Mouse (Mus musculus): ENCODE data around the gene Mecom.
"Not testable (repeated sequence)": the region's sequence is repeated elsewhere in the genome, so short reads cannot be mapped to it uniquely, and the experiment has no call there.

The Mecom gene

GRCm38 (mm10) chr3:30253714-30254113 lies 294.1 kb downstream of the Mecom start:
- DNase-seq (ENCODE audit: low read depth, low spot score), result no peak

DNA sequence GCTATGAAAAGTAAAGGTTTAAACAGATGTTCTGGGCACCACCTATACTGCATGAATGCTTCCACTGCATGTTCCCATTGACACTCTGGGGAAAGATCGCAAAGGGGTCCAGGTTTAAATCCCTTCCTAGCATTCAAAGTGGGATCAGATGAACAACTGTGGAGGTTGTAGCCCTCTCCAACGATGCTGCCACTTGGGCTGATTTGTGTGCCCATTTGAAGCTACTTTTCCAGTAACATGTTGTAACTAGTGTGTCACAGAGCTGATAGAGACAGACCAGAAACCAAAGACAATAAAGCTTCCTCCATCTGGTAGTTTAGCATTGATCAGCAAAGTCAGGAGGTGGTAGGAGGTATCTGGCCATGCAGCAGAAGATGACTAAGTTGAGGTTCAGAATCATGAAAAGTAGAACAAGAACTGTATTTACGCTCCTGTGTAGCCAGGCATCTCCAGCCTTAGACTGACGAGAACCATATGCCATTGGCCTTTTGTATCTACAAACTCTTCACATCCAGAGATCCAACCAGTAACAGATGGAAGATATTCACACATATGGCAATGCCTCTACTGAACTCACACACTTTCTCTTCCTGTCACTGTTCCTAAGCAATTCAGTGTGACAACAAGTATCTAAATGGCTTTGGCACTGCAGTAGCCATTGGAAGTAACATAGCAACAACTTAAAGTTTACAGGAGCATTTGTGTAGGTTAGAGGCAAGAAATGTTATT lies 299.0 kb downstream of the Mecom start:
- DNase-seq (ENCODE audit: low read depth, low spot score), result no peak

DNA sequence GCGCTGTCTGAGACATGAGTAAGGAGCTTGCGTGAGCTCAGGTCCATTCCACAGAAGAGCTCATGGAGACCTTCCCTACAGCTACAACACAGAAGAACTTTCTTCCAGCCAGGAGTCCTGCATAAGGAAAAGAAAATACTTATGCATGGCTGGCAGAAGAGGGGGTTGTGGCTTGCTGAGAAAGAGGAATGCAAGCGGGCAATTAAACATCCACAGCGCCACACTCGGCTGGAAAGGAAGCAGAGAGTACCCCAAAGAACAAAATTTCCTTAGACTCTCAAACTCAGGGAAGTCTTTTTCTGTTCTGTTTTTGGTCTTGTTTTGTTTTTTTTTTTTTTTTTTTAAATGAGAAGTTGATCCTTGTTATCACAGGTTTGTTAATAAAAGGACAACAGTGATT lies 300.6 kb downstream of the Mecom start:
- DNase-seq (ENCODE audit: low read depth, low spot score), result no peak

DNA sequence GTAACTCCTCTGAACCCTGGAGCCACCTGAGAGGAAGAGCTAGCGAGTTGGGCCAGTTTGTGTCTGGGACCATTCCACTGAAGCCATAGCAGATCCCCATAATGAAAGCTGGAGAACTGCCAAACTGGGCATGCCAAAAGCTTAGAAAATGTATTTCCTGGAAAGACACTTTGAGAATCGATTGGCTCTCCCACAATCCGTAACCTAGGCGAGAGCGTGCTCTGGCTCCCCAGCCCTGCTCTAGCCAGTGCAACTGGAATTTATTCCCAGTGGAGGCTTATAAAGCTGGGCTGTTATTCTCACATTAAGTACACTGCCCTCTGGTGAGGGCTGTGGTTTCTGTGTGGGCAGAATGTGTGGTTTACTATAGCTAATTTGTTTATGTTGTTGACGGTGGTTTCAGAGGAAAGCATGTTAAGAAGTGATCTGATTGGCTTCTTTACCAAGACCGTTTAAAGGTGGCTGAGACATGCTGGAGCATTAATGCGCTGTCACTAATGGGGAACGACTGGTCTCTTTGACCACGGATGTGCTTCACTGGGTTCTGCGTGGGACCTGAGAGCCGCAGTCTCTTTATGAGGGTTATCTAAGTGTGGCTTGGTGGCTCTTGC lies 301.3 kb downstream of the Mecom start:
- no peak for DNase-seq (ENCODE audit: low read depth, low spot score)

GRCm38 (mm10) chr3:30245950-30246349 lies 301.9 kb downstream of the Mecom start:
- DNase-seq (ENCODE audit: low read depth, low spot score), result no peak

GRCm38 (mm10) chr3:30244401-30244871 lies 303.4 kb downstream of the Mecom start:
- no peak for DNase-seq (ENCODE audit: low read depth, low spot score)

DNA sequence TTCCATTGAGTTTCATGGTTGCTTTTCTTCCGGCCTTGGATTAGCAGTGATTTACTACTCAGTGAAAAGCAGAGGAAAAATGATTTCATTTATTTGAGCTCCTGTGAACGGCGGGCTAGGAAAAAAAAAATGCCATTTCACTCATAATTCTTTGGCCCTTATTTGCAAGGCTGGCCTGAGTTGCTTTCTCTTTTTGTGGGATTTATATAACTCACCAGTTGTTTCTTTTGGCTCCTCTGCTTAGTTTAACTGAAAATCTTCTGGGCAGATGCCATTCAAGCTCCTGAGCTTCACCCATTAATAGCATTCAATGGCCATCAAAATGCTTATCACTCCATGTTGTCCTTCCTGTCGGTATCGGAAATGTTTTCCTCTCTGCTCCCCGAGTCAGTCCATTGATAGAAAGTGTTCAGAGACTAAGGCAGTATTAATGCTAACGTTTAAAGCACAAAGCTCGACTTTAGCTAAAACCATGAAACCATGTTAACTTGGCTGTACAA lies 304.0 kb downstream of the Mecom start:
- DNase-seq (ENCODE audit: low read depth, low spot score), result no peak

- no peak for DNase-seq (ENCODE audit: low read depth, low spot score)
Measured at GRCm38 (mm10) chr3:30239416-30239815, 308.4 kb downstream of the Mecom start.

DNA sequence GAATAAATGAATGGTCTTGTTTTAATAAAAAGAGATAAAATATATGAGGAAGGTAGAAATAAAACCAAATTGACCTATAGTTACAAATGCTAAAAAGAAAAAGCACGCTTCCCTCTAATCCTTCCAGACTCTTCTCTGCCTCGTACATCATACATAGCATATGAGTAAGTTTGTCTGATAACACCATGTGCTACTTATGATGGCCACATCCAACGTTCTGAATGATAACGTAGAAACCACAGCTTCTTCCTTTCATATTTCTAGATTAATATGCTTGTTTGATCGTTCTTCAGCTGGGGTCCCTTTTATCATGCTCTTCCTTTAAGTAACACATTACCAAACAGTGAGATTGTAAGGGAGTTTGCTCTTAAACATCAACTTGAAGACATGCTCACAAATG lies 310.3 kb downstream of the Mecom start:
- DNase-seq (ENCODE audit: low read depth, low spot score), result no peak

- no peak for DNase-seq (ENCODE audit: low read depth, low spot score)
Measured at GRCm38 (mm10) chr3:30234018-30234417, 313.8 kb downstream of the Mecom start.

DNA sequence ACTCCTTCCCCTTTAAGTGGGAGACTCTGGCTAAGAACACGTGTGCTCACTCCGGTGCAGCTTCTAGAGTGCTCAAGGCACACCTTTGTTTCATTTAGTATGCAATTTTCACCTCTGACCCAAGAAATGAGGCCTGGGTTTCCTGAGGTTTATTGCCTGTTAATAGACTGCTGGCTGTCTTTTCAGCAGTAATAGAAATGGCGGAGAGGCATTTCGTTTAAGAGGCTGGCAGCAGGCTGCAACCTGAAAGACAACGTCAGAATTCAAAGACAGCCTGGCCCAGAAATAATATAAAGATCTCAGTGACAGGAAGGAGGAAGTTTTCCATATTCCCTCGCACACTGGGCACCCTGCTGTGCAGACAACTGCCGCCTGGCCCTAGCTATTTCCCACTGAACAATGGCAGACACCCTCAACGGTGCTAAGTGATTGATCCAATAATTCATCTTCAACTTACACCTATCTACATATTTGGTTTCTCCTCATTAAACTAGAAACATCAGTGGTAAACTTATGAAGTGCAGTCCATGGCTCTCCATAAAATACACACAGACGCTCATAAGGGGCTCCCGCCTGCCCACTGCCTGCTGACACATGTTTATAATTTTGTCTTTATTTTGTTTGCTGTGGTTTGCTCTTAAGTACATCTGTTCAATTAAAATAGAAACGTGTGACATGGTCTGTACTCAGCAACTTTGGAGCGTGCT lies 319.7 kb downstream of the Mecom start:
- no peak for DNase-seq (ENCODE audit: low read depth, low spot score)

GRCm38 (mm10) chr3:30226928-30227370 lies 320.9 kb downstream of the Mecom start:
- peak; percentile 69 for DNase-seq (ENCODE audit: low read depth, low spot score)

GRCm38 (mm10) chr3:30225200-30225599 lies 322.6 kb downstream of the Mecom start:
- DNase-seq (ENCODE audit: low read depth, low spot score), result not testable (repeated sequence)

DNA sequence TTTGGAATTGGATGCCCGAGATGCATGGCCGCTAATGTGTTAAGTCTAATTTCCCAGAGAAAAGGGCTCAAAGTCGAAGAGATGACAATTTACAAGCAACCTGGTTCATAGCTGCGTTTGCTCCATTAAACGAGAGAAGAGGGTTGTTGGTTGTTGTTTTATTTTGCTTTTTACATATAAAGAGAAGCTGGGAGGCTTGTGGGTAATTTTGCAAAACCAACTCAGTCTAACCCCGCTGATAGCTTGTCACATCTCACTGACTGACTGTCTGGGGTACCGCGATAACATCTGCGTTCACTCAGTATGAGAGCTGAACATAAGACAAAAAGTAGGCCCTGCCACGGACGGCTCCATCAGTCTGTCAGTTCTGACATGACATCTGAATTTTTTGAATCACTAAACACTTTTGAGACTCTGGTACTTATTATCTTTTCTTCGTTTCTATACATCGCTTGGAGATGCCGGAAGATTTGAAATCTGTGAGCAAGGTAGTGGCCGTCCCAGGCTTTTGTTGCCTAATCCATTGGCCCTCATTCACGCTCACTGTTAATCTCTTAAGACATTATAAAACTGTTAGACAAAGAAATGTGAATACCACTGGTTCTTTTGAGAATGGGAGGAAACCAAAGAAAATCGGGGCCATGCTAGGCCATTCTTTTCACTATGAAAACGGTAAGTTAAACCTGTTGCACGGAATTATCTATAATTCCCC lies 327.0 kb downstream of the Mecom start:
- DNase-seq (ENCODE audit: low read depth, low spot score), result no peak

DNA sequence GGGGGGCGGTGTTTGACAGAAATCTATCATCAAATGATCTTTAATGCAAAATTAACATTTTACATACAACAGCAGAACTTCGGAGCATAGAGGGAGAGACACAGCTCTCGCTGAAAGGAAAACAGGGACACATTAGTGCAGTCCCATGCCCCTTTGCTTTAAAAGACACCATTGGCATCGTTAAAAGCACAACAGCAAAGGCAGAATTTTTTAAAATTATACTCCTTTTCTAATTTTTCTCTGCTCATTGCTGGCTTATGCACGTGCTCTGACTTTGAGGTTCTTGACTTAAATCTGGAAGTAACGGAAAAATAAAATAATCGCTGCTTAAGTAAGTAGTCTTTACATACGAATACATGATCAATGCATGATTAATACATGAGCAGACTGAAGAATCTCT lies 327.9 kb downstream of the Mecom start:
- no peak for DNase-seq (ENCODE audit: low read depth, low spot score)

- DNase-seq (ENCODE audit: low read depth, low spot score), result no peak
Measured at GRCm38 (mm10) chr3:30219190-30219884, 328.5 kb downstream of the Mecom start.

DNA sequence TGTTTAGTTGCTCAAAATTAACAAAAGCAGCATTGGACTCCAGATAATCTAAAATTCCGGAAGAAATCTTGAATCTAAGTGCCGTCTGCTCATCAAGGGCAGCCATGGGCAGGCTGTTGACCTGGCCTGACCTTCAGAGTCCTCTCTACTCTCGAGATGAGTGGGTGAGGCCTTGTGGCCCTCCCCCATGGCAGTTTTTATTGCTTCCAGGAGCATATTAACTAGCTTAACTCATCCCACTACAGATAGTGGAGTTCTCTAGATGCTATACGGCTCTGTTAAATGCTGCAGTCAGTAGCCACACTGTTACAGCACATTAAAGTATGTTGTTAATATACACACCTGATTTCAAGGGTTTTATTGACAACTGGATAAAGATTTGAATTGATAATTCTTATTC lies 333.2 kb downstream of the Mecom start:
- no peak for DNase-seq (ENCODE audit: low read depth, low spot score)

DNA sequence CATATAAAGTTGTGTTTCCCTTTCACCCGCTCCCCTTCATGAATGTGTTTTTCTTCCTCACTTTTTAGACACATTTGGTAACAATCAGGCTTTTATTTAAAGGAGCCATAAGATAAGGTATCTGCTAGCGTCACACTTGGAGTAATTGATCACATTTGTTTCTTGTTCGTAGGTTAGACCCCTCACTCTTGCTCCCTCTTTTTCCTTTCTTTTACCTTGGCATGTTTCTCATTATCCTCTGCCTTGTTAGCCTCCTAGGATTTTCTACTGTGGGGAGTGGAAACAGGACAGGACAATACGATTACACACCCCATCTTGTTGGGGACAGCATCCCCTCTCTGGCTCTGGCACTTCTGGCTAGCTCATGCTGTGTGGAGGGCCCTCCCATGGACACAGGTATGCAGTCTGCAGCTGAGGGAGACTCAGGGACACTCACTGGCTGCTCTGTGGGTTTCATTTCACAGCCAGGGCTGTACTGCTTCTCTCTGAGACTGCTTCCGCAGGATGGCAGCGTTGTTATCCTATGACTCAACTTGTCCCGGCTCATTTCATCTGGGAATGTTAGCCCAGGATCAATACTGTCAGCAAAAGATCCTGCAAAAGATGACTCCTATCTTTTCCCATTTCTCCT lies 334.2 kb downstream of the Mecom start:
- no peak for DNase-seq (ENCODE audit: low read depth, low spot score)

DNA sequence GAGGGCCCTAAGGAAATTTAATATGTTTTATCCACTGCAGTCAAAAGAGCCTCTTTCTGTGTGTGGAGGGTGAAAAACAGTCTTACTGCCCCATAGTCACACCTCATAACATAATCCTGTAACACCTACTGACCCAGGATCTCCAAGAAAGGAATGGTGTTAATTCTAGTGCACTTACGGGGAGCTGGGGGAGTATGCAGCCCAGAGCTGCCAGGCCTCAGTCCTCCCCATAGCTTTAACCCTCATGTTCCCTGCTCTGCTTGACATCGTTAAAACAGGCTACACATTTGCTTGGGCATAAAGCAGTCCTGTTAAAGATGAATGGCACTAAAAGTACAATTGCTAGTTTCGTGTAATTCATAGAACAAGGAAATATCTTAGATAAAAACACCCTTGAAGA lies 335.0 kb downstream of the Mecom start:
- no peak for DNase-seq (ENCODE audit: low read depth, low spot score)

DNA sequence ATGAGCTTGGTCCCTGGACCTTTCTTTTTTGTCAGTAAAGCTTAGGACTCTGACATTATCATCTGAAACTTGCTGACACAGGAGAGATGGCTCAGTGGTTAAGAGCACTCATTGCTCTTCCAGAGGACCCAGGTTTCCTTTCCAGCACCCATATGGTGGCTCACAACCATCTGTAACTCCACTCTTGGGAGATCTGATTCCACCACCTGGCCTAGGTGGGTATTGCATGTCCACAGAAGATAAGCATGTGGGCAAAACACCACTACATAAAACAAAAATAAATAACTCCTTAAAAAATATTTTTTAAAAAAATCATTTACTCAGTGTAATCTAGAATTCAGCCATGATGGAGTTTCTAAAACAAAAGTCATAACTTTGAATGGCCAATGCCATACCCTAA lies 338.7 kb downstream of the Mecom start:
- DNase-seq (ENCODE audit: low read depth, low spot score), result no peak

DNA sequence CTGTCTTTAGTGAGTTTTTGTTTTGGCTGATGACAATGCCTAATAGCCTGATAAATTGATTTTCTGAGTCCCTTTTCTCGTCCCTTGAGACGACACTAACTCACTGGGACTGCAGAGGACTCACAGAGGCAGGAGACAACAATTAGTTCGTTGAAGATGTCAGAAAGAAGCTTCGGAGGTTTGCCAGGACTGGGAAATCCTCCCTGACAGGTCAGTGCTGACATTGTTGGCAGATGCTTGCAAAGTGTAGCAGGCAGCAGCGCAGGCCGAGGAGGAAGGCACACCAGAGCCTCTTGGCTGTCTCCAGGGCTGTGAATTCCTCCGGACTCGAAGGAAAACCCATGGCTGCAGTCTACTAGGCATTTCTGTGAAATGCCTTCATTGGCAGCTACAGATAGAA lies 339.9 kb downstream of the Mecom start:
- DNase-seq (ENCODE audit: low read depth, low spot score), result no peak
